Mouse (Mus musculus) small intestine, adult 2 months (tissue): ENCODE measurements around the gene Abcf2.

Experiments
- CTCF ChIP-seq: fragments of 200-500 bp; IDR thresholded peaks from 2 replicates; pipeline ENCODE4 v1.5.1; 2012; ENCODE audit warnings: low read depth, mild to moderate bottlenecking, control low read depth, inconsistent platforms, low read length, moderate library complexity, mixed read lengths; ENCODE audit not compliant: insufficient replicate concordance, insufficient read length; ENCODE audit errors: extremely low read depth
- POLR2A ChIP-seq: fragments of 200-500 bp; IDR thresholded peaks from 2 replicates; pipeline ENCODE4 v1.6.1; 2012; ENCODE audit warnings: low read depth, mild to moderate bottlenecking, control low read depth, inconsistent platforms, low read length, moderate library complexity

- no peak for TF ChIP-seq CTCF
- no peak for TF ChIP-seq POLR2A
Observed at GRCm38 (mm10) chr5:24591796-24592470, 14.7 kb upstream of the Abcf2 start.
